Comparison of ENCODE assay signal across 8 mouse cellular contexts in genomic region chr16:44745471-44745865, GRCm38 (mm10). TPM values are rescaled to one million over a fixed set of nuclear protein-coding genes. Genes with fewer than 3 reads are reported as not detected.
DNase-seq lines count a peak whose midpoint lies in the region; ATAC-seq and TF ChIP-seq lines count a peak whose summit lies in the region.

No protein-coding gene starts in this region.

- no peak for DNase-seq in cerebellum, adult 18-20 months
- DNase-seq in neural tube, embryonic 11.5 days (ENCODE audit: low spot score), result no peak
- DNase-seq in neural tube, embryonic 10.5 days (ENCODE audit: extremely low spot score, low spot score), result no peak
- no peak for DNase-seq in cerebellum, adult 11-12 months
- no peak for DNase-seq in adrenal gland, adult 8-10 months

- H3K4me2 ChIP-seq in neural tube, embryonic 11.5 days (ENCODE audit: low read depth), result peak overlapping the region; percentile 53
- H3K4me2 ChIP-seq in limb, embryonic 12.5 days, result peak overlapping the region; percentile 79

- no peaks in the 10 kb centered on the region for H3K27me3 ChIP-seq in neural tube, embryonic 11.5 days (ENCODE audit: control insufficient read depth, insufficient read depth, low read length)
- H3K27me3 ChIP-seq in limb, embryonic 12.5 days, result no peaks in the 10 kb centered on the region
- no peaks in the 10 kb centered on the region for H3K27me3 ChIP-seq in small intestine, adult 2 months (ENCODE audit: control insufficient read depth, insufficient read depth, low read length)

- H3K4me3 ChIP-seq in neural tube, embryonic 11.5 days (ENCODE audit: low read depth, low read length), result peak overlapping the region; percentile 90
- H3K4me3 ChIP-seq in limb, embryonic 12.5 days (replicated peaks), result peak overlapping the region; percentile 81
- H3K4me3 ChIP-seq in small intestine, adult 2 months (ENCODE audit: low read depth, low read length), result peak overlapping the region; percentile 82

- 0 out of 2 replicates have a peak, but pooled peaks cover 5% of the 10 kb centered on the region for H3K4me1 ChIP-seq in neural tube, embryonic 11.5 days (ENCODE audit: control insufficient read depth, insufficient read depth, low read length)
- peaks cover 13% of the 10 kb centered on the region for H3K4me1 ChIP-seq in limb, embryonic 12.5 days (replicated peaks)
- H3K4me1 ChIP-seq in small intestine, adult 2 months (ENCODE audit: control insufficient read depth, insufficient read depth, insufficient read length, low read length), result no peaks in the 10 kb centered on the region; the same call in 1 of the 2 replicates

- H3K27ac ChIP-seq in neural tube, embryonic 11.5 days (ENCODE audit: low read depth, low read length), result peak overlapping the region; percentile 92
- peak overlapping the region; percentile 98 for H3K27ac ChIP-seq in limb, embryonic 12.5 days
- peak overlapping the region; percentile 94 for H3K27ac ChIP-seq in small intestine, adult 2 months (ENCODE audit: insufficient read depth, low read depth, low read length)

- peak; percentile 3; the same call in 1 of the 2 replicates for ATAC-seq in cerebellum, adult (ENCODE audit: insufficient number of reproducible peaks, low FRiP score, low TSS enrichment)
- peak; percentile 20; the same call in 1 of the 2 replicates for ATAC-seq in neural tube, embryonic 11.5 days (ENCODE audit: insufficient read depth, low FRiP score, low TSS enrichment)
- ATAC-seq in limb, embryonic 12.5 days (ENCODE audit: insufficient number of reproducible peaks, insufficient read depth, low FRiP score, low TSS enrichment, low read depth), result peak; percentile 26; the same call in 1 of the 2 replicates

- H3K9ac ChIP-seq in neural tube, embryonic 11.5 days (ENCODE audit: low read length), result peak overlapping the region; percentile 96
- peak overlapping the region; percentile 80 for H3K9ac ChIP-seq in limb, embryonic 12.5 days (replicated peaks)

- H3K9me3 ChIP-seq in neural tube, embryonic 11.5 days (ENCODE audit: control insufficient read depth, low read length), result no peaks in the 10 kb centered on the region
- no peaks in the 10 kb centered on the region for H3K9me3 ChIP-seq in limb, embryonic 12.5 days

- no peak for TF ChIP-seq POLR2A in small intestine, adult 2 months (IDR thresholded peaks at IDR 0.05; ENCODE audit: low read depth, low read length)

- WGBS in neural tube, embryonic 11.5 days, result 7% methylated on average over 14 of the region's 14 CpGs
- 7% methylated on average over 14 of the region's 14 CpGs for WGBS in limb, embryonic 12.5 days
- 2% methylated on average over 14 of the region's 14 CpGs for WGBS in small intestine, adult 2 months

- no peak for TF ChIP-seq CTCF in small intestine, adult 2 months (IDR thresholded peaks at IDR 0.05; ENCODE audit: extremely low read depth, insufficient read length, insufficient replicate concordance, low read depth, low read length)

- no peaks in the 10 kb centered on the region for H3K36me3 ChIP-seq in neural tube, embryonic 11.5 days (ENCODE audit: control insufficient read depth, insufficient read depth, low read length)
- H3K36me3 ChIP-seq in limb, embryonic 12.5 days, result peaks cover 12% of the 10 kb centered on the region
- H3K36me3 ChIP-seq in small intestine, adult 2 months (ENCODE audit: control insufficient read depth, insufficient read depth, low read length), result peaks cover 7% of the 10 kb centered on the region; the same call in 1 of the 2 replicates

RNA-seq across cellular contexts. Expression of gene Gtpbp8, which starts 0.7 kb away (rescaled TPM):
- polyA plus RNA-seq in neural tube, embryonic 11.5 days (2014; fragmentation: Nextera tagmentation; extraction: Ambion mirVana), result 31.9 and 33.2 TPM in 2 replicates
- polyA plus RNA-seq in limb, embryonic 12.5 days (2016; fragmentation: Nextera tagmentation; extraction: Ambion mirVana), result 29.0 and 30.2 TPM in 2 replicates
- 1.7 and 6.1 TPM in 2 replicates for polyA plus RNA-seq in small intestine, adult 2 months (2012; rRNA removed)
- total RNA-seq in adrenal gland, adult 8-10 months (2022), result 10 to 100 TPM; 19.0 to 22.6 (median 20.6) TPM

RNA-seq across cellular contexts. Expression of gene Cd200r1, which starts 20.1 kb away (rescaled TPM):
- 0.38 and 0.58 TPM in 2 replicates for polyA plus RNA-seq in neural tube, embryonic 11.5 days (2014; fragmentation: Nextera tagmentation; extraction: Ambion mirVana)
- polyA plus RNA-seq in limb, embryonic 12.5 days (2016; fragmentation: Nextera tagmentation; extraction: Ambion mirVana), result 0.22 and 0.43 TPM in 2 replicates
- 0.68 and 1.0 TPM in 2 replicates for polyA plus RNA-seq in small intestine, adult 2 months (2012; rRNA removed)
- 1 to 10 TPM in 1 of 4 experiments, under 1 TPM in 3; 0.29 to 1.0 (median 0.51) TPM for total RNA-seq in adrenal gland, adult 8-10 months (2022)

RNA-seq across cellular contexts. Expression of gene Nepro, which starts 21.4 kb away (rescaled TPM):
- 11.9 and 12.3 TPM in 2 replicates for polyA plus RNA-seq in neural tube, embryonic 11.5 days (2014; fragmentation: Nextera tagmentation; extraction: Ambion mirVana)
- 11.7 and 12.8 TPM in 2 replicates for polyA plus RNA-seq in limb, embryonic 12.5 days (2016; fragmentation: Nextera tagmentation; extraction: Ambion mirVana)
- 1.3 and 2.1 TPM in 2 replicates for polyA plus RNA-seq in small intestine, adult 2 months (2012; rRNA removed)
- 10 to 100 TPM; 10.8 to 13.6 (median 12.1) TPM for total RNA-seq in adrenal gland, adult 8-10 months (2022)
